Mouse (Mus musculus): ENCODE measurements around the gene Sult5a1. TPM values are rescaled to one million over a fixed set of nuclear protein-coding genes. Genes with fewer than 3 reads are reported as not detected.
"Not testable (repeated sequence)": the region's sequence is repeated elsewhere in the genome, so short reads cannot be mapped to it uniquely, and the experiment has no call there.

Gene Sult5a1
- polyA plus RNA-seq (2015; fragmentation: Nextera tagmentation; extraction: Ambion mirVana) = 29.4 and 37.6 TPM in 2 replicates

DNA sequence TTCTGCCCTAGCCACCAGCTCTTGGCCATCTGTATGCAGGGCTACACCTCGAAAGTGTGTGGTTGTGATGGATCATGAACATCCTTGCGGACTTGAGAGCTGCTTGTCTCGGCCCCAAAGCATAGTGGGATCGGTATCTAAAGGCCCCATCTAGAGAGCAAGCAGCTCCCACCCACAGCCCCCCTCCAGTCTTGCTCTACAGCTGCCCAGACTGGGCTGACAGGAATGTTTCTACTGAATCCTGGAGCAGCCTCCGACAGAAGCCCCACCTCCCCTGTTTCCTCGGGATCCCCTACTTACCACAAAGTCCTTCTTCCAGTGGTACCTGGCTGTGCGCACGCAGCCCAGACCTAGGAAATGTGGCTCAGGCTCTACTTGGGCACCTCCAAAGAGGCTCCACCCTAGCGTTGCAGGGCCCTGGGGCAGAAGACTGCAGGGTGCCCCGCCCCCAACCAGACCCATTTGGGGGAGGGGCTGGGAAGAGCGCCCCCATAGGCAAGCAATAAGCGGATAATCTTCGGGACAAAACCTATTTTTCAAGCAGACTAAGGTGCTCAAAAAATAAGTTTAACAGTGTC, at the start of gene Sult5a1:
Gene Sult5a1 (minus strand): TSS at position 428 of the 578 bp plus-strand sequence.
- no peaks in the 10 kb centered on the region for H3K27me3 ChIP-seq
- H3K36me3 ChIP-seq = no peaks in the 10 kb centered on the region
- peak within 1 kb of the TSS; percentile 59 for H3K9ac ChIP-seq
- 16% methylated on average over 13 of the region's 13 CpGs for WGBS
- peak; percentile 60; the same call in 1 of the 2 replicates for ATAC-seq (ENCODE audit: insufficient number of reproducible peaks, insufficient read depth, low FRiP score, low TSS enrichment, low read depth)
- H3K4me2 ChIP-seq = peak within 1 kb of the TSS; percentile 56
- peaks cover 38% of the 10 kb centered on the region for H3K4me1 ChIP-seq
- H3K9me3 ChIP-seq = no peaks in the 10 kb centered on the region
- peak within 1 kb of the TSS; percentile 33 for H3K4me3 ChIP-seq
- peak within 1 kb of the TSS; percentile 69 for H3K27ac ChIP-seq

DNA sequence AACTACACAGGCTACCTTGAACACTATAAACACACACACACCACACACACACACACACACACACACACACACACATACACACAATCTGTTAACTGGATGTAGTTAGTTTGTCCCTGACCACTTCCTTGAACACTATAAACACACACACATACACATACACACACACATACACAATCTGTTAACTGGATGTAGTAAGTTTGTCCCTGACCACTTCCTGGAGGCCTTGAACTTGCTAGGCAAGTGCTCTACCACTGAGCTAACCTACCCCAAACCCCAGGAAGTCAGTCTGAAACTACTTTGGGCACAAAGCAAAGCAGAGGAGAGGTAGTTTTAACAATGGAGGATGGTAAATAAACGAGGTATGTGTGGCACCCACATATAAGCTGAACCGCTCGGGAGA, 45.5 kb upstream of the Sult5a1 start:
- H3K9me3 ChIP-seq = no peaks in the 10 kb centered on the region
- H3K4me2 ChIP-seq = no peak overlapping the region
- no peak overlapping the region for H3K27ac ChIP-seq
- no peaks in the 10 kb centered on the region for H3K27me3 ChIP-seq
- H3K4me3 ChIP-seq = no peak overlapping the region
- peaks cover 46% of the 10 kb centered on the region for H3K36me3 ChIP-seq
- no peak for ATAC-seq (ENCODE audit: insufficient number of reproducible peaks, insufficient read depth, low FRiP score, low TSS enrichment, low read depth)
- 0 out of 2 replicates have a peak overlapping the region, but pooled peaks have one; percentile 11 for H3K9ac ChIP-seq
- 85% methylated on average over 3 of the region's 3 CpGs for WGBS
- H3K4me1 ChIP-seq = 0 out of 2 replicates have a peak, but pooled peaks cover 3% of the 10 kb centered on the region

DNA sequence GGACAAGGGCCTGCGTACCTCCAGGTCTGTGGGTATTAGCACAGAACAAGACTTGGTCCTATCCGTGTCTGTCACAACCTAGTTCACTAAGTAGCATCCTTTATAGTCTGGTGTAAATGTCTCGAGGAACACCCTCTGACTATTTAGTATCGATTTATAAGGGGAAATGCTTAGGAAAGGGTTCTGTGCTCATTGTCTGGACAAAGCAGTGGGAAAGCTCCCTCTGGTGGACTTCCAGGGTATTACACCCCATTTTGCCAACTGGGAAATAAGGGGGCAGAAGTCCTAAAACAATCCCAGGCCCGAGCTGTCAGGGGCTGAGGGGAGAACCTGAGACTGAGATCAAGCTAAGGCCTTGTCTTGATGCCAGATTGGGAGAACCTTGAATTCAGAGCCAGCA, 44.2 kb upstream of the Sult5a1 start:
- H3K4me1 ChIP-seq = 0 out of 2 replicates have a peak, but pooled peaks cover 3% of the 10 kb centered on the region
- no peak overlapping the region for H3K4me2 ChIP-seq
- H3K27me3 ChIP-seq = no peaks in the 10 kb centered on the region
- H3K9me3 ChIP-seq = no peaks in the 10 kb centered on the region
- no peak overlapping the region for H3K27ac ChIP-seq
- no peak for ATAC-seq (ENCODE audit: insufficient number of reproducible peaks, insufficient read depth, low FRiP score, low TSS enrichment, low read depth)
- peaks cover 33% of the 10 kb centered on the region for H3K36me3 ChIP-seq
- H3K9ac ChIP-seq = no peak overlapping the region
- 28% methylated on average over 5 of the region's 5 CpGs for WGBS
- H3K4me3 ChIP-seq = no peak overlapping the region

DNA sequence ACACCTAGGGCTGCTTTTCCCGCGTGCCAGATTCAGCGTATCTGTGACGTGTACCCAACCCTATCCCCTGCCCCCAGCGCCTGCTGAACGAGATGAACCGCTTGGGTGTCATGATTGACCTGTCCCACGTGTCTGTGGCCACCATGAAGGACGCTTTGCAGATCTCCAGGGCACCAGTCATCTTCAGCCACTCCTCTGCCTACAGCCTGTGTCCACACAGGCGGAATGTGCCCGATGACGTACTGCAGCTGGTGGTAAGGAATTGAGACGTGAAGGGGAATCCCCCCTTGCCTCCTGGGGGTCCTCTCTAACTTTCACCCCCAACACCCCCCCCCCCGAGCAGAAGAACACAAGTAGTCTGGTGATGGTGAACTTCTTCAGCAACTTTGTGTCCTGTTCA, 41.7 kb upstream of the Sult5a1 start:
- H3K36me3 ChIP-seq = peaks cover 13% of the 10 kb centered on the region
- no peak overlapping the region for H3K9ac ChIP-seq
- WGBS = 72% methylated on average over 14 of the region's 14 CpGs
- no peak overlapping the region for H3K4me2 ChIP-seq
- H3K27me3 ChIP-seq = no peaks in the 10 kb centered on the region
- H3K27ac ChIP-seq = no peak overlapping the region
- H3K4me3 ChIP-seq = no peak overlapping the region
- ATAC-seq (ENCODE audit: insufficient number of reproducible peaks, insufficient read depth, low FRiP score, low TSS enrichment, low read depth) = no peak
- 0 out of 2 replicates have a peak, but pooled peaks cover 3% of the 10 kb centered on the region for H3K4me1 ChIP-seq
- H3K9me3 ChIP-seq = no peaks in the 10 kb centered on the region

DNA sequence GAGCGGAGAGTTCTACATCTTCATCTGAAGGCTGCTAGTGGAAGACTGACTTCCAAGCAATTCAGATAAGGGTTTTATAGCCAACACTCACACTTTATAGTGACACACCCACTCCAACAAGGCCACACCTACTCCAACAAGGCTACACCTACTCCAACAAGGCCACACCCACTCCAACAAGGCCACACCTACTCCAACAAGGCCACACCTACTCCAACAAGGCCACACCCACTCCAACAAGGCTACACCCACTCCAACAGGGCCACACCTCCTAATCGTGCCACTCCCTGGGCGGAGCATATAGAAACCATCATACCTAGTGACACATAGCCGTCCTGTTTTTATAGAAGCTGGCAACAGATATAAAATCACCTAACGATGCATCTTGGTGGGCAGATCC, 38.9 kb upstream of the Sult5a1 start:
- not testable (repeated sequence) for H3K4me2 ChIP-seq; H3K4me3 ChIP-seq; H3K9me3 ChIP-seq; ATAC-seq (ENCODE audit: insufficient number of reproducible peaks, insufficient read depth, low FRiP score, low TSS enrichment, low read depth); H3K9ac ChIP-seq; H3K4me1 ChIP-seq; H3K27ac ChIP-seq; H3K27me3 ChIP-seq; H3K36me3 ChIP-seq
- WGBS = 79% methylated on average over 5 of the region's 5 CpGs

DNA sequence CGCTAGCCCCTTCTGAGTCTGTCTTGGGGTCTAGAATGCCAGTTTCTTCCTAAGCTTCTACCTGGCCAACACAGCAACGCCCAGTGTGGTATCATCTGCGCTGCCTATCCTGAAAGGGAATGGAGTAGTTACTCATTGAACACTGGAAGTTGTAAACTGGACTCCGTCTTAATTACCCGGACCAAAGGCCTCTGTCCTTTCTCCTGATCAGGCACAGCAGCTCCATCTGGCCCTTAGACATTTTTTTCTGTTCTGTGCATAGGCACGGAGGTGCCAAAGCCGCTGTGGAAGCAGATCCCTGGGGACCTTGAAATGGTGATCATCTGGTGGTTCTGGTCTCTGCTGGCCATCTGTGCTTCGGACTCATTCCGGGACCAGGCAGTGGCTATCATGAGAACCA, 35.7 kb upstream of the Sult5a1 start:
- ATAC-seq (ENCODE audit: insufficient number of reproducible peaks, insufficient read depth, low FRiP score, low TSS enrichment, low read depth) = no peak
- peaks cover 7% of the 10 kb centered on the region for H3K4me1 ChIP-seq
- no peak overlapping the region for H3K27ac ChIP-seq
- no peak overlapping the region for H3K9ac ChIP-seq
- no peak overlapping the region for H3K4me2 ChIP-seq
- no peaks in the 10 kb centered on the region for H3K9me3 ChIP-seq
- no peaks in the 10 kb centered on the region for H3K36me3 ChIP-seq
- no peaks in the 10 kb centered on the region for H3K27me3 ChIP-seq
- H3K4me3 ChIP-seq = no peak overlapping the region
- WGBS = 87% methylated on average over 9 of the region's 9 CpGs

DNA sequence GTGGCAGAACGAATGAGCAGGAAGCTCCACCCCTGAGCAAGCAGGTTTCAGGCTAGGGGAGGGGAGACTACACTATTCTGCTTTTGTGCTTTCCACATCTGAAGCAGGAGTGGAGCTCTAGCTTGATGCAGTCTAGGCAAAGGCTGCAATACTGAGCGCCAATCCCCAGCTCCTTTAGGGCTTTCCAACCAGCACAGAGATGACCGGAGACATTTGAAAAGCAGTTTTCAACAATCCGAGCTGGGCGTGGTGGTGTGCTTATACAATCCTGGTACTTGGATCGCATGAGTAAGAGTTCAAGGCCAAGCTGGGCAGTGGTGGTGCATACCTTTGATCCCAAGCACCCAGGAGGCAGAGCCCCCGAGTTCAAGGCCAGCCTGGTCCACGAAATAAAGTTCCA, 33.8 kb upstream of the Sult5a1 start:
- WGBS = 53% methylated on average over 8 of the region's 8 CpGs
- Histone ChIP-seq H3K4me3 (no peak overlapping the region), H3K9ac (no peak overlapping the region), H3K36me3 (no peaks in the 10 kb centered on the region), H3K4me1 (peaks cover 21% of the 10 kb centered on the region), H3K27ac (no peak overlapping the region), H3K4me2 (no peak overlapping the region), H3K27me3 (no peaks in the 10 kb centered on the region), H3K9me3 (no peaks in the 10 kb centered on the region)
- ATAC-seq (ENCODE audit: insufficient number of reproducible peaks, insufficient read depth, low FRiP score, low TSS enrichment, low read depth) = no peak

DNA sequence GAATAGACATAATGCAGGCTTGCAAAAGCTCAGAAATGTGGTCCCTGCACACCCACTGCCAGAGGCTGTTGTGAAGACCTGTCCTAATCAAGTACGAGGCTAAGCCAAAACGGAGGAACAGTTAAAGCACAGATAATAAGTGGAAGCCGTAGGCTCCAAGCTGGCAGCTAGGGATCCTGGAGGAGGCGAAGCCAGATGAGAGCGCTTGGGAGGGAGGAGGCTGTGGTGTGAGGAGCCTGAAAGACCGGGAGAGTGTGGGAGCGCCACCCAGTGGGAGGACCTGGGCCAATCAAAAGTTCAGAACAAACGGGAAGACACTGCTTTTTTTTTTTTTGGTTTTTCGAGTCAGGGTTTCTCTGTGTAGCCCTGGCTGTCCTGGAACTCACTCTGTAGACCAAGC, 32.6 kb upstream of the Sult5a1 start:
- no peaks in the 10 kb centered on the region for H3K36me3 ChIP-seq
- no peaks in the 10 kb centered on the region for H3K27me3 ChIP-seq
- under 1% methylated on average over 9 of the region's 9 CpGs for WGBS
- no peak overlapping the region for H3K27ac ChIP-seq
- peak overlapping the region; percentile 45 for H3K4me2 ChIP-seq
- no peak for ATAC-seq (ENCODE audit: insufficient number of reproducible peaks, insufficient read depth, low FRiP score, low TSS enrichment, low read depth)
- no peaks in the 10 kb centered on the region for H3K9me3 ChIP-seq
- H3K4me3 ChIP-seq = no peak overlapping the region
- H3K4me1 ChIP-seq = peaks cover 34% of the 10 kb centered on the region
- no peak overlapping the region for H3K9ac ChIP-seq

DNA sequence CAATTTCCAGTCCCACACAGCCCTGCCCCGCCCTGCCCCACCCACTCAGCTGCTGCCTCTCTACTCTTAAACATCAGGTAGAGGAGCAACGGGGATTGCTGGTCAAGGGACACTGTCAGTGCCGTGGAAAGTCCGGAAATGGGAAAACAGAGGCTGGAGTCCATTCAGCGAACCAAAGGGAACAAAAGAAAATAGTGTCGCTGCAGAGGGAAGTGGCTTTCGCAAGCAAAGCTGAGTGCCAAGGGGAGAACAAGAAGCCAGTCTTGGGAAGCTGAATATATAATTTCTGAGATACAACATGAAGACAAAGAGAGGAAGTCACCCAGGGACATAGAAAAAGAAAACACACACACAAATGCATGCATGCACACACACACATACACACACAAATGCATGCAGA, 30.7 kb upstream of the Sult5a1 start:
- H3K9ac ChIP-seq = no peak overlapping the region
- no peaks in the 10 kb centered on the region for H3K36me3 ChIP-seq
- WGBS = 74% methylated on average over 7 of the region's 7 CpGs
- no peaks in the 10 kb centered on the region for H3K9me3 ChIP-seq
- no peaks in the 10 kb centered on the region for H3K27me3 ChIP-seq
- no peak overlapping the region for H3K4me3 ChIP-seq
- H3K4me2 ChIP-seq = no peak overlapping the region
- no peak for ATAC-seq (ENCODE audit: insufficient number of reproducible peaks, insufficient read depth, low FRiP score, low TSS enrichment, low read depth)
- H3K4me1 ChIP-seq = peaks cover 46% of the 10 kb centered on the region
- H3K27ac ChIP-seq = no peak overlapping the region

DNA sequence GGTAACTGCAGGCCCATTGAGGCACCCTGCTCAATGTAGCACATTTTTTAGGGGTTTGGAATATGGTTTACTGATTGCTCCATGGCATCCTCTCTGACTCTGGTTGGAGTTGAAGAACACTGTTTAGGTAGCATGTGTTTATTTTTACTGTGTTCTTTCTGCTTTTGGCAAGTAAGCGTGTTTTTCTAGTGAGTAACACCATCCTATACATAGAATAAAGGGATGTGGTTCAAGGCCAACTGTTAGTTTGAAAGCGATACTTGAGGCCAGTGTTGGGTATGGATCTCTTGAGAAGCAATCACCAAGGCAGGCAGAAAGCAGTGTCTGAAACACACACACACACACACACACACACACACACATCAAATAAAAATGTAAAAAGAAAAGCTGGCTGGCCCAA, 29.9 kb upstream of the Sult5a1 start:
- no peak overlapping the region for H3K9ac ChIP-seq
- no peak for ATAC-seq (ENCODE audit: insufficient number of reproducible peaks, insufficient read depth, low FRiP score, low TSS enrichment, low read depth)
- peaks cover 46% of the 10 kb centered on the region for H3K4me1 ChIP-seq
- WGBS = 76% methylated on average over 2 of the region's 2 CpGs
- no peak overlapping the region; the same call in 1 of the 2 replicates for H3K27ac ChIP-seq
- H3K27me3 ChIP-seq = no peaks in the 10 kb centered on the region
- no peaks in the 10 kb centered on the region for H3K9me3 ChIP-seq
- no peaks in the 10 kb centered on the region for H3K36me3 ChIP-seq
- H3K4me2 ChIP-seq = no peak overlapping the region
- H3K4me3 ChIP-seq = no peak overlapping the region

DNA sequence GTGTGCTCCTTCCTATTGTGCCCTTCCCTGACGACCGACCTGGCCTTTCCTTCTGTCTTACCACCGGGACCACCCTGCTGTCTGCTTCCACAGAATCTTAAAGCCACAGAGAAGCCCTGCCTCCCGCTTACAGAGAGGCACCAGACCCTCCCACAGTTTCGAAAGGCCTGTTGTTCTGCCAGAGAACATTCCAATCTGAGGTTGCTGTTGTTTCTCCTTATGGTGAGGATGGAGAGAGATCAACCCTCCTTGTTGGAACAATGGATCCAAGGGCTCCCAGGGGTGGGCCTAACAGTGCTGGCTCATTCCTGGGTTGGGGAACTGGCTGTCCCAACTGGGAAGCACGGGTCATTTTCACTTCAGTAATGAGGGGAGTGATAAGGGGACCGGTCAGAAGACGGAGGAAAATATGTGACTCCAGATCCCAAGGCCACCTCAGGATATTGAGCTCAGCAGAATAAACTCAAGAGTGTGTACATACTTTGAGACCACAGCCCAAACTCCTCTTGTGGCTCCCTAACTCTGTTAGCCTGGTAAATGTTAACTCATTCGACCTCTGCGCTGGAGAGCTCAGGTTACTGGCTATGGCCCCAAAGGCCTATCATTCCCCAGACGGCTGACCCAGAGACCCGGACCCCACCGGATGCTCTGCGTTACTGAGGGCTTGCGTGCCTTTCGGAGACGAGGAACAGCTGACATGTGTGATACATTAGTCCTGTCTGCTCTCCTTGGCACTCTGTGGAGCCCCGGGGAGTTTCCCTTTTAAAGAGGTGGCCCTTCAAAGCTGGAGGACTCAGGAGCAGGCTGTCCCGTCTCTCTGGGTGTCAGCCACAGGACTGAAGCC, 27.7 kb upstream of the Sult5a1 start, which contains the start of gene Dpep1:
Gene Dpep1 (plus strand): TSS at position 677 of the 844 bp plus-strand sequence.
- Histone ChIP-seq H3K9ac (peak within 1 kb of the TSS; percentile 51; the same call in 1 of the 2 replicates), H3K9me3 (no peaks in the 10 kb centered on the region), H3K4me2 (peak within 1 kb of the TSS; percentile 33), H3K36me3 (no peaks in the 10 kb centered on the region), H3K27me3 (no peaks in the 10 kb centered on the region), H3K4me1 (peaks cover 44% of the 10 kb centered on the region), H3K4me3 (no peak within 1 kb of the TSS), H3K27ac (peak within 1 kb of the TSS; percentile 79)
- ATAC-seq (ENCODE audit: insufficient number of reproducible peaks, insufficient read depth, low FRiP score, low TSS enrichment, low read depth) = no peak
- WGBS = 12% methylated on average over 19 of the region's 19 CpGs

DNA sequence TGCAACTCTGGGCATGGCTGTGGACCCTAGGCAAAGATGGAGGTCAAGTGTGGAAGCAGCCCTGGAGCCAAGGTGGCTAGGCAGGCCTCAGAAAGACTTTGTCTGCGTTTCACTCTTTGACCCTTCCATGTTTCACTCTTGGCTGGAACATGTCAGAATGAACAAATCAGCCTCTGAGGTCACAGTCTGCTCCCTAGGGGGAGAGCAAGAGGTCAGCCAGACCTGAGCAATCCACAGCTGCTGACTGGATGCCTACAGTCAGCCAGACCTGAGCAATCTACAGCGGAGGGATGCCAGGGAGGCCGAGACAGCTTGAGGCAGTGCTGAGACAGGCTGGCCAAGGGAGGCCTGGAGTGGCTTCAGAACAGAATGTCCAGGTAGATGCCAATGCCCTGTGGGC, 23.3 kb upstream of the Sult5a1 start:
- no peak overlapping the region for H3K27ac ChIP-seq
- H3K4me2 ChIP-seq = no peak overlapping the region
- whole genome bisulfite sequencing = 53% methylated on average over 3 of the region's 3 CpGs

More for the DNA sequence above, 23.3 kb upstream of the Sult5a1 start:
- Histone ChIP-seq H3K4me3 (no peak overlapping the region), H3K4me1 (peaks cover 20% of the 10 kb centered on the region), H3K9ac (no peak overlapping the region), H3K9me3 (peaks cover 12% of the 10 kb centered on the region; the same call in 1 of the 2 replicates), H3K36me3 (no peaks in the 10 kb centered on the region), H3K27me3 (no peaks in the 10 kb centered on the region)
- no peak for ATAC-seq (ENCODE audit: insufficient number of reproducible peaks, insufficient read depth, low FRiP score, low TSS enrichment, low read depth)

Data from embryonic facial prominence, embryonic 13.5 days (tissue).